Mouse (Mus musculus) spleen, postnatal 36 days (tissue): ENCODE data around the gene Olfr834.

ENCODE experiments used
- DNase-seq, 2 experiments: peaks; one replicate each; pipeline ENCODE4 v3.0.0; 2022; ENCODE audit warnings: low spot score in 2 of 2, mixed read lengths in 1 of 2

Gene Olfr834

GRCm38 (mm10) chr9:18987690-18988089 lies at the start of gene Olfr834:
Gene Olfr834, plus strand, starts transcription at chr9:18987990.
- no peak for DNase-seq

- DNase-seq = no peak
Measured at GRCm38 (mm10) chr9:18962021-18962420, 25.8 kb upstream of the Olfr834 start.

GRCm38 (mm10) chr9:19032435-19032834 lies 44.6 kb downstream of the Olfr834 start, which contains the start of gene Olfr835:
Gene Olfr835, plus strand, starts transcription at chr9:19032735.
- no peak for DNase-seq
